Mouse (Mus musculus): ENCODE measurements around the gene Gm49373.

DNA sequence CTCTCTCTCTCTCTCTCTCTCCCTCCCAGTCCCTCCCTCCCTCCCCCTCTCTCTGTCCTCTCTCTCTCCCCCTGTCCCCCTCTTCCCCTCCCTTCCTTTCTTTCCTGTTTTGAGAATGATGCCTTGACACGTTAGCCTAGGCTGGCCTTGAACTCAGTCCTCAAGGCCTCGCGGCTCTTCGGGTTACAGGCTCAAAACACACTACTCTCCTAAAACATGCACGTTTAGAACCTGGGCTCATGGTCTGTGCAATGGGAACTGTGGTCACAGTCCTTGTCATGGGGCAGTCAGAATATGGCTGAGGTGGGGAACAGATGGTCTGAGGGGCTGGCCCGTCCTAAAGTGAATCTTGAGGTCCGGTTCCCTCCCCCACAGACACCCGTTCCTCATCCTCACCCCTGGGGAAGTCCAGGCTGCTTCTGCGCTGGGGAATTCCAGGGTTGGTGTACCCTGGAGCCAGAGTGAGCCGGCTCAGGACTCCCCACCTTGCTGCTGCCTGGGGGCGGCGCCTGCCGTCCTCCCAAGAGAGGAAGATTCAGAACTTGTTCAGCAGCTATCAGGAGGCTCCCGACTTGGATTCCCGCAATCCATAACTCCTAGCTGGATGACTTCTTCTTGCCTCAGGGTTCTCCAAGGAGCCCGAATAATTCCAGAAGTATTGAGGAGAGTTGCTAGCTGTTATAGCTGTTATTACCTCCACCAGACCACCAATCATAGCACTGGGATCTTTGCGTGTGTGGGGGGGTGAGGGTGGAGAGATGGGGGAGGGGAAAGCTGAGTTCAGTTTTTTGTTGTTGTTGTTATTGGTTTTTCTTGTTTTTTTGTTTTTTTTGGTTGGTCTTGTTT lies 56.3 kb downstream of the Gm49373 start:
- no peak for TF ChIP-seq CTCF (conservative IDR thresholded peaks at IDR 0.05; ENCODE audit: insufficient read depth, insufficient read length, low read depth, low read length)
- no peak for TF ChIP-seq POLR2A (IDR thresholded peaks at IDR 0.05; ENCODE audit: low read depth, low read length)
